Mouse (Mus musculus) left cerebral cortex, postnatal 4 days (tissue): ENCODE measurements around the gene Kcnq2. TPM values are rescaled to one million over a fixed set of nuclear protein-coding genes. Genes with fewer than 3 reads are reported as not detected.
A peak's percentile ranks its signal among the peaks of the same experiment; 100 is the strongest.

ENCODE experiments used
- DNase-seq: peaks from one replicate; pipeline ENCODE4 v3.0.0-alpha.2; 2022
- intact Hi-C: fragments of 180-260 bp; cut with DNase I; formaldehyde crosslinking; loops from one replicate; pipeline ENCODE4 v1.15.1; 2025
- total RNA-seq, 2 experiments: library from RNA; stranded (reverse); gene quantifications; 2 replicates each; pipeline ENCODE4 v1.2.3; 2021

The Kcnq2 gene
- 100 to 1,000 TPM; 191 to 195 TPM for total RNA-seq

DNA sequence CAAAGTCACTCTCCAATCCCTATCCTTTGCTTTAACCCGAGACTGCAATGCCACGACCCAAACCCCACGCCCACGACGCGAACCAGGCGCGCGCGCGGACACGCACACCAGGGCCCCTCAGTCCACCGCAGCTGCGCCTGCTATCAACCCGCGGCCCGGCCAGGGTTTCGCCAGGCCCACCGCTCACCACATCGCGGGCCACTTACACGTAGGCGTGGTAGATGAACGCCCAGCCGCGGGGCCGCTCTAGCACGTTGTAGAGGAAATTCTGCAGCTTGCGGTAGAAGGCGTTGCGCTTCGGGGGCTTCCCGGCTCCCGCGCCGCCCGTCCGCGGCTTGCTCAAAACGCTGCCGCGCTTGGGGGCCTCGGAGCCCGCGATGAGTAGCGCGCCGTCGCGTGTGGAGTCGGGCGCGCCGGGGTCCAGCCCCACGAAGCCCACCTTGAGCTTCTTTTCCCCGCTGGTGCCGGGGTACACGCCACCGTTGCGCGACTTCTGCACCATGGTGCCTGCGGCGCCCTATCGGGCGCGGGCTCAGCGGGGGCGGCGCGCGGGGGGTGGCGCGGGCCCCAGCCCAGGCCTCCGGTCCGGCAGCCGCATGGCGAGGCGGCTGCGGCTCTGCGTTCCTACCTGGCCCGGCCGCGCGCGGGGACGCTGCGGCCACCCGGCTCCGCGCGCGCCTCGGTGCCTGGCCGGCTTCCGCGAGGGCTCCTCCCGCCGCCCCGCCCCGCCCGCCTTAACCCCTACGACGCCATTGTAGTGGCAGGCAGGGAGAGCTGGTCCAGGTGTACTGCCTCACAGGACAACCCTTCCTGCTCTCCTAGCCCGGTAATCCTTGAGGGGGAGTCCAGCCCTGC is at the start of gene Kcnq2:
Kcnq2 (minus strand) TSS at position 710 of the 855 bp plus-strand sequence.
- intact Hi-C loops, result no loop called here
- DNase-seq, result peak; percentile 53

GRCm38 (mm10) chr2:181180898-181181297 is 45.8 kb upstream of the Kcnq2 start:
- no peak for DNase-seq
- intact Hi-C loops, result no loop called here

- intact Hi-C loops, result no loop called here
- no peak for DNase-seq
Measured at GRCm38 (mm10) chr2:181178471-181178870, 43.4 kb upstream of the Kcnq2 start.

- DNase-seq, result no peak
- intact Hi-C loops, result no loop called here
Measured at GRCm38 (mm10) chr2:181178015-181178414, 42.9 kb upstream of the Kcnq2 start.

DNA sequence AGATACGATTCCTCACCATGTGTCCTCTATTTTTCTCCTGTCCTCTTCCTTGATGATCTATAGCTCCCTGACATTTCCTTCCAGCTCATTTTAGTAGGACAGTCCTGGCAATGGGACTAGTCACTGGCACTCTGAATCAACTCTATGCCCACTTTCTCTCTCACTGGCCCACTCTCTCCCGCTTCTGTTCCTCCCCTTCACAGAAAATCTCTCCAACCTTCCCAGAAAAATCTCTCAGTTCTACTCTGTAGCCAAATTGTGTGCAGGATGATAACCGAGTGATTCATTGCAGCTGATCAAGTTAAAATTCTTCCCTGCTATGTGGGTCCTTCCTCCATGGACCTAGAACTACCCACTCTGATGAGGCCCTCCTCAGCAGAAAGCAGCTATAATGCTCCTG is 39.5 kb upstream of the Kcnq2 start:
- intact Hi-C loops, result no loop called here
- no peak for DNase-seq

DNA sequence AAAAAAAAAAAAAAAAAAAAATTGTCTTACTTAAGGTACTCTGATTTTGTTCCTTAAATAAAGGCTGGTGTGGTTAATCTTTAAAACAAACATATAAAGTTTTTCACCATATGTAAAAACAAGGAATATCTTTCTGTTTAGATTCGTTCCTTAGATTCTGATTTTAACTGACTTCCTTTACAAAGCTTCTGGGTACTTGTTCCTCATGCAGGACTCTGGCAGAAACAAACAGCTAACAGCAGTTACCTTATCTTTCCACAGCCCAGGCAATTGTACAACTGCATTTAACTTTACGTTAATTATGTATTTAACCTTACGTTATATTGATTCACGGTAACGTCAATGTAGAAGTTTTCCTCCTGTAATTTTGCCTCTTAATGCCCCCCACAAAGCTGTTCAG is 31.4 kb upstream of the Kcnq2 start:
- DNase-seq, result no peak
- intact Hi-C loops, result no loop called here

DNA sequence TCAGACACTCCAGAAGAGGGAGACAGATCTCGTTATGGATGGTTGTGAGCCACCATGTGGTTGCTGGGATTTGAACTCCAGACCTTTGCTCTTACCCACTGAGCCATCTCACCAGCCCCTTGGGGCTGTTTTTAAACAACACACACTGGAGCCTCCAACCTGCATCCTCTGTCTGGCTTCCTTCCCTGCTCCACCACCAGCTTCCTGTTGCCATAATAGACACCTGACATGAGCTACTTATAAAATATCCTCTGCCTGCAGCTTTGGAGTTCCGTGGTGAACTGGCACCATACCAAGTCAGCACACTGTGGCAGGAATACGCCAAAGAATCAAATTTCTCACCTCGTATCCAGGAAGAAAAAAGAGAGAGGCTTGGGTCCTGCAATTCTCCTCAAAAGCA is 25.7 kb upstream of the Kcnq2 start:
- intact Hi-C loops, result no loop called here
- DNase-seq, result no peak

- no peak for DNase-seq
- intact Hi-C loops, result no loop called here
Measured at GRCm38 (mm10) chr2:181159771-181160170, 24.7 kb upstream of the Kcnq2 start.

GRCm38 (mm10) chr2:181159091-181159514 is 24.0 kb upstream of the Kcnq2 start:
- no peak for DNase-seq
- intact Hi-C loops, result no loop called here

- DNase-seq, result no peak
- intact Hi-C loops, result no loop called here
Measured at GRCm38 (mm10) chr2:181158471-181158870, 23.4 kb upstream of the Kcnq2 start.

- no peak for DNase-seq
- intact Hi-C loops, result no loop called here
Measured at GRCm38 (mm10) chr2:181157716-181158302, 22.7 kb upstream of the Kcnq2 start.

GRCm38 (mm10) chr2:181157180-181157579 is 22.1 kb upstream of the Kcnq2 start:
- DNase-seq, result no peak
- intact Hi-C loops, result no loop called here

DNA sequence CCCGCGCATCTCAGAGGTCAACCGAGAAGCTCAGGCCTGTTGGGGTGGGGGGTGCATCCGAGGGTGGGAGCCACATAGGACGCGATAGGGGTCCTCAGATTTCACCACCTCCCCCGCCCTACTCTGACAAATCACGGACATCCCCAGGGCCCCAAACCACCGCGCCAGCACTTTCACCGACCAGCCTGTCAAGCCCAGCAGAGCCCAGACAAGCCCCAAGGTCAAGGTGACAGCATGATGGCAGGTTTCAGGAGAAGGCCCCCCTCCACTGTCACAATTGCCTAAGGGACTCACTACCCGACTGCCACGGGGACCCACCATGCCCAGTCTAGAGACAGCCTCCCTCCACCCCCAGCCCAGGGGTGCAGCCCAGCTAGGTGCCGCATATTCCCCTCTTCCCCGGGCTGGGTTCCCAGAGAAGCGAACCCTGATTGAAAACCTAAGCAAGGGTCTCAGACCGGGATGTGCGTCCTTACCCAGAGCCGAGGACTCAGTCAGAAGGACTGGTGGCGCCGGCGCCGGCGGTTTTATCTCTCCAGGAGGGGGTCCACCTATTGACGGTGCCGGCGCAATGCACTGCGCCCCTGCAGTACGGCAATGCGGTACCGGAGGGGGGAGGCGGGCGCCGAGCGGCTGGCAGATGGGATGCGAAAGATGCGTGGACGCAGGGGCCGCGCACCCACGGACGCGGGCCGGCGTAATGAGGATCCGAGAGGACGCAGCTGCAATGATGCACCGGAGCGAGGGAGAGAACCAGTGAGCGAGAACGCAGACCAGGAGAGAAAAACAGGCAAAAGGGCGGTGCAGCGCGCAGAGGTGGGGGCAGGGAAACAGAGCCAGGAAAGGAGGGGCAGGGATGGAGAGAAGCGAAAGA is 21.4 kb upstream of the Kcnq2 start, which contains the start of gene Eef1a2:
Eef1a2 (minus strand) TSS at position 767 of the 874 bp plus-strand sequence.
- intact Hi-C loops, result no loop called here
- DNase-seq, result peak; percentile 59

DNA sequence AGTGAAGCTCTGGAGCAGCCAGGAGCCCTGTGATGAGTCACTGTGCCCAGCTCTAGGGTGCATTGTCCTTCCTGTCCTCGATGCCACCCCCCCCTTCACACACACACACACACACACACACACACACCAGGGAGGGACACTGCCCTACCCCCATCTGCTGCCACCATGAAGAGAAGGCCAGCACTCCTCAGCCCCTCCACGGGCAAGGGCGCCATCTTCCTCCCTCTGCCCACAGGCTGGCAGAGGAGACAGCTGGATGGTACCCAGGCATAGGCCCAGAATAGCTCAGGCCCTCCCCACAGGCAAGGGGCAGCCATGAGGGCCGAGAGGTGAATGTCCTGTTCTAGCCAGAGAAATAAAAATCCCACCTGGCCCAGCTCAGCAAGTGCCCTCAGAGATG is 20.7 kb upstream of the Kcnq2 start:
- intact Hi-C loops, result no loop called here
- no peak for DNase-seq

- intact Hi-C loops, result no loop called here
- DNase-seq, result no peak
Measured at GRCm38 (mm10) chr2:181154831-181155415, 19.8 kb upstream of the Kcnq2 start.

GRCm38 (mm10) chr2:181154361-181154760 is 19.3 kb upstream of the Kcnq2 start:
- intact Hi-C loops, result no loop called here
- no peak for DNase-seq

DNA sequence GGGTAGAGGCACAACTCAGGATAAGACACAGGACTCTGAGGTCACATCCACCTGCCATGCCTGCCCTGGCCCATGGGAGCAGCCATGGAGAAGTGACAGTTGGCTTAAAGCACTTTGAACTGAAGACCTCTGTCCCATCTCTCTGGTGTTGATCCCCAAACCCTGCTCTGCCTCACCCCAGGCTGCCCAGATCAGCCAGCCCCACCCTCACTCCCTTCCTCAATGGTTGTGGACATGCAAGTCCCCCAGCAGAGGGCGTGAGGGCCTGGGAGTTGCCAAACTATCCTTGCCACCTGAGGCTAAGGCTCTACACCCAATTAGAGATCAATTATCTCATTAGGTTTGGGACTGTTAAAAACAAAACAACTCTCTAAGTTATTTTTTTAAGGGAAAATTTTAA is 18.7 kb upstream of the Kcnq2 start:
- no peak for DNase-seq

DNA sequence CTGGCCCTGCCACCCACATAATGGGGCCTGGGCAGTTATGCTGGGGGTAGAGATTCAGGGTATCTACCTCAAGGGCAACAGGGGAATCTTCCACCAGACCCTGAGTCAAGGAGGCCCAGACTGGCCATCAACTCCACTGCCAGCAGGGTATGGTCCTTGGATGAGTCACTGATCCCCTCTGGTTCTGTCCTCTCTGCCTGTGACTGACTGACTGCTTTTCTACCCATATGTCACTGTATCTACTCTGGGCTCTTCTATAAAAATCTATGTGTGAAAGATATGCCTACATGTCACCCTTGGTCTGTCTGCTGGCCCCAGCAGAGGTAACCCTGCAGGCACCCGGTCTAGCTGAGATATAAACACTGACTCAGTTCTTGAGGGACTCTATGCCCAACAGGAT is 18.0 kb upstream of the Kcnq2 start:
- intact Hi-C loops, result no loop called here

More for the DNA sequence above, 18.7 kb upstream of the Kcnq2 start:
- intact Hi-C loops, result no loop called here

GRCm38 (mm10) chr2:181152701-181153100 is 17.6 kb upstream of the Kcnq2 start:
- DNase-seq, result no peak
- intact Hi-C loops, result no loop called here

More for the DNA sequence above, 18.0 kb upstream of the Kcnq2 start:
- no peak for DNase-seq

DNA sequence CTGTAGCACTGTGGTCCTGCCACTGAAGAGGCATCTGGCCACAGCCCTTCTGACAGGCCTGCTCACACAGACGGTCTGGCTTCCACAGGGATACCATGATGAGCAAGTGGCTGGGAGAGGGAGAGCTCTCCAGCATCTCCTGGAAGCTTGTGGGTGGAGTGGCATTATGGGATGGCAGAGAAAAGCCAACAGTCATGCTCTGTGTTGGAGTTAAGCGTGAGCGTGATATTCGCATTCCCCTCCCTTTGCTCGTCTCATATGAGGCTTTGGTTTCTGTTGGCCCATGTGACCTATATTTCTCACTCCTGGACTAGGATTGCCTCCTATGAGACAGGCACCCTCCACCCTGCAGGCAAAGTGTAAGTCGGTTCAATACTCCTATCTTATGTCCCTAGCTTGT is 15.2 kb upstream of the Kcnq2 start:
- DNase-seq, result no peak
- intact Hi-C loops, result no loop called here
